ENCODE assay signal across 9 mouse cellular contexts in genomic region chr11:78896357-78897123, GRCm38 (mm10). TPM values are rescaled to one million over a fixed set of nuclear protein-coding genes. Genes with fewer than 3 reads are reported as not detected.
A peak's percentile ranks its signal among the peaks of the same experiment; 100 is the strongest.
DNase-seq lines count a peak whose midpoint lies in the region; ATAC-seq and TF ChIP-seq lines count a peak whose summit lies in the region.
"Had no signal": no experiment of that assay in that cellular context is flagged by ENCODE, and none has a peak within 500 bp of the region (broad histone marks: within the 10 kb centered on the region; RNA-seq: fewer than 3 reads in every experiment).

No protein-coding gene starts in this region.

- H3K27ac ChIP-seq in forebrain, embryonic 14.5 days (ENCODE audit: low read depth, low read length): no peak overlapping the region
- H3K27ac ChIP-seq in forebrain, embryonic 12.5 days: no peak overlapping the region
- H3K27ac ChIP-seq in midbrain, embryonic 14.5 days (replicated peaks; ENCODE audit: low read depth, low read length): no peak overlapping the region
- no peak overlapping the region for H3K27ac ChIP-seq in midbrain, embryonic 16.5 days (ENCODE audit: low read length)
- no peak overlapping the region for H3K27ac ChIP-seq in midbrain, postnatal 0 days (ENCODE audit: low read depth, low read length)
- H3K27ac ChIP-seq: limb, embryonic 12.5 days had no signal

- H3K4me3 ChIP-seq in forebrain, embryonic 14.5 days (ENCODE audit: low read depth, low read length): no peak overlapping the region
- H3K4me3 ChIP-seq in forebrain, embryonic 12.5 days (replicated peaks): no peak overlapping the region
- H3K4me3 ChIP-seq in midbrain, embryonic 14.5 days (replicated peaks; ENCODE audit: low read depth, low read length): no peak overlapping the region
- no peak overlapping the region for H3K4me3 ChIP-seq in midbrain, embryonic 16.5 days (ENCODE audit: low read depth, low read length)
- H3K4me3 ChIP-seq in midbrain, postnatal 0 days (ENCODE audit: low read depth, low read length): no peak overlapping the region
- H3K4me3 ChIP-seq: limb, embryonic 12.5 days had no signal

- no peak for ATAC-seq in forebrain, embryonic 14.5 days
- no peak for ATAC-seq in forebrain, embryonic 12.5 days (ENCODE audit: low FRiP score)
- ATAC-seq in midbrain, embryonic 14.5 days (ENCODE audit: low FRiP score, low TSS enrichment): no peak
- ATAC-seq in midbrain, embryonic 16.5 days: no peak
- ATAC-seq in midbrain, postnatal 0 days (ENCODE audit: low FRiP score): no peak

- H3K4me2 ChIP-seq in forebrain, embryonic 14.5 days (ENCODE audit: low read length): no peak overlapping the region
- no peak overlapping the region for H3K4me2 ChIP-seq in forebrain, embryonic 12.5 days
- no peak overlapping the region for H3K4me2 ChIP-seq in midbrain, embryonic 14.5 days (ENCODE audit: low read length)
- no peak overlapping the region for H3K4me2 ChIP-seq in midbrain, embryonic 16.5 days (ENCODE audit: low read length)
- H3K4me2 ChIP-seq in midbrain, postnatal 0 days (ENCODE audit: low read depth, low read length, poor library complexity, severe bottlenecking): no peak overlapping the region
- H3K4me2 ChIP-seq: limb, embryonic 12.5 days had no signal

- H3K9me3 ChIP-seq in forebrain, embryonic 14.5 days (replicated peaks; ENCODE audit: control insufficient read depth, low read length): no peaks in the 10 kb centered on the region
- H3K9me3 ChIP-seq in forebrain, embryonic 12.5 days: no peaks in the 10 kb centered on the region
- H3K9me3 ChIP-seq in midbrain, embryonic 14.5 days (ENCODE audit: control insufficient read depth, low read length): no peaks in the 10 kb centered on the region
- no peaks in the 10 kb centered on the region for H3K9me3 ChIP-seq in midbrain, embryonic 16.5 days (replicated peaks; ENCODE audit: control insufficient read depth, low read length, poor library complexity, severe bottlenecking)
- no peaks in the 10 kb centered on the region for H3K9me3 ChIP-seq in midbrain, postnatal 0 days (ENCODE audit: low read length)
- H3K9me3 ChIP-seq: limb, embryonic 12.5 days had no signal

- peak; percentile 6 for DNase-seq in forebrain, embryonic 14.5 days (ENCODE audit: low spot score)
- peak; percentile 40 for DNase-seq in midbrain, embryonic 14.5 days
- peak; percentile 38 for DNase-seq in embryo, embryonic 9.5 days (ENCODE audit: extremely low spot score)
- no peak for DNase-seq in midbrain, postnatal 0 days (ENCODE audit: low spot score)
- DNase-seq in urinary bladder, postnatal 25 days (ENCODE audit: low spot score): no peak
- DNase-seq in adipocyte (ENCODE audit: low spot score): no peak

- no peaks in the 10 kb centered on the region for H3K27me3 ChIP-seq in forebrain, embryonic 14.5 days (replicated peaks; ENCODE audit: control insufficient read depth, insufficient read depth, low read length)
- no peaks in the 10 kb centered on the region for H3K27me3 ChIP-seq in forebrain, embryonic 12.5 days
- no peaks in the 10 kb centered on the region for H3K27me3 ChIP-seq in midbrain, embryonic 14.5 days (ENCODE audit: control insufficient read depth, insufficient read depth, low read length)
- H3K27me3 ChIP-seq in midbrain, embryonic 16.5 days (ENCODE audit: control insufficient read depth, insufficient read depth, low read depth, low read length): no peaks in the 10 kb centered on the region
- H3K27me3 ChIP-seq in midbrain, postnatal 0 days (ENCODE audit: insufficient read depth, low read length): no peaks in the 10 kb centered on the region
- H3K27me3 ChIP-seq: limb, embryonic 12.5 days had no signal

- no peaks in the 10 kb centered on the region for H3K4me1 ChIP-seq in forebrain, embryonic 14.5 days (ENCODE audit: control insufficient read depth, insufficient read depth, low read length)
- no peaks in the 10 kb centered on the region for H3K4me1 ChIP-seq in forebrain, embryonic 12.5 days
- H3K4me1 ChIP-seq in midbrain, embryonic 14.5 days (ENCODE audit: control insufficient read depth, insufficient read depth, low read length): no peaks in the 10 kb centered on the region
- no peaks in the 10 kb centered on the region for H3K4me1 ChIP-seq in midbrain, embryonic 16.5 days (ENCODE audit: control insufficient read depth, insufficient read depth, low read length)
- no peaks in the 10 kb centered on the region for H3K4me1 ChIP-seq in midbrain, postnatal 0 days (ENCODE audit: insufficient read depth, low read length)
- H3K4me1 ChIP-seq: limb, embryonic 12.5 days had no signal

- peak; percentile 63 for TF ChIP-seq CTCF in midbrain, postnatal 0 days (IDR thresholded peaks at IDR 0.05)

- WGBS in forebrain, embryonic 14.5 days: 75% methylated on average over 7 of the region's 7 CpGs
- 74% methylated on average over 7 of the region's 7 CpGs for WGBS in forebrain, embryonic 12.5 days
- 76% methylated on average over 7 of the region's 7 CpGs for WGBS in midbrain, embryonic 14.5 days
- WGBS in midbrain, embryonic 16.5 days: 72% methylated on average over 7 of the region's 7 CpGs
- WGBS in midbrain, postnatal 0 days: 74% methylated on average over 7 of the region's 7 CpGs

- no peak overlapping the region for H3K9ac ChIP-seq in forebrain, embryonic 14.5 days (ENCODE audit: low read length)
- H3K9ac ChIP-seq in forebrain, embryonic 12.5 days: no peak overlapping the region
- H3K9ac ChIP-seq in midbrain, embryonic 14.5 days (replicated peaks; ENCODE audit: low read length): no peak overlapping the region
- no peak overlapping the region for H3K9ac ChIP-seq in midbrain, embryonic 16.5 days (ENCODE audit: low read depth, low read length)
- no peak overlapping the region for H3K9ac ChIP-seq in midbrain, postnatal 0 days (replicated peaks; ENCODE audit: low read length, poor library complexity, severe bottlenecking)
- H3K9ac ChIP-seq: limb, embryonic 12.5 days had no signal

- H3K36me3 ChIP-seq in forebrain, embryonic 14.5 days (ENCODE audit: control insufficient read depth, insufficient read depth, low read length): no peaks in the 10 kb centered on the region
- no peaks in the 10 kb centered on the region for H3K36me3 ChIP-seq in forebrain, embryonic 12.5 days (replicated peaks)
- H3K36me3 ChIP-seq in midbrain, embryonic 14.5 days (ENCODE audit: control insufficient read depth, insufficient read depth, low read length): no peaks in the 10 kb centered on the region
- no peaks in the 10 kb centered on the region for H3K36me3 ChIP-seq in midbrain, embryonic 16.5 days (ENCODE audit: control insufficient read depth, insufficient read depth, low read length)
- no peaks in the 10 kb centered on the region for H3K36me3 ChIP-seq in midbrain, postnatal 0 days (ENCODE audit: insufficient read depth, low read length)
- H3K36me3 ChIP-seq: limb, embryonic 12.5 days had no signal

RNA-seq across cellular contexts. Expression of gene Nos2, which starts 24.0 kb away (rescaled TPM):
- polyA plus RNA-seq in forebrain, embryonic 14.5 days (2014; fragmentation: Nextera tagmentation; extraction: Ambion mirVana): 0.50 and 1.2 TPM in 2 replicates
- polyA plus RNA-seq in forebrain, embryonic 12.5 days (2016; fragmentation: Nextera tagmentation; extraction: Ambion mirVana): 0.65 and 0.74 TPM in 2 replicates
- 0.85 and 1.3 TPM in 2 replicates for polyA plus RNA-seq in midbrain, embryonic 14.5 days (2014; fragmentation: Nextera tagmentation; extraction: Ambion mirVana)
- 0.87 and 1.1 TPM in 2 replicates for polyA plus RNA-seq in midbrain, embryonic 16.5 days (2015; fragmentation: Nextera tagmentation; extraction: Ambion mirVana)
- 0.22 and 1.3 TPM in 2 replicates for total RNA-seq in midbrain, postnatal 0 days (2014; rRNA removed)
- 0.38 TPM in 2 replicates for polyA plus RNA-seq in midbrain, postnatal 0 days (2015; fragmentation: Nextera tagmentation; extraction: Ambion mirVana)

Comparison
In these comparisons a context has a peak if more than half of its experiments do, and no peak if none do; other contexts are left out.
1. DNase-seq: peak in forebrain, embryonic 14.5 days (single experiment), midbrain, embryonic 14.5 days (single experiment) and embryo, embryonic 9.5 days (single experiment); none in midbrain, postnatal 0 days (single experiment), urinary bladder, postnatal 25 days (single experiment) and adipocyte (single experiment).